Mouse (Mus musculus): ENCODE results near the gene Nxpe3.
"Not testable (repeated sequence)": the region's sequence is repeated elsewhere in the genome, so short reads cannot be mapped to it uniquely, and the experiment has no call there.

DNA sequence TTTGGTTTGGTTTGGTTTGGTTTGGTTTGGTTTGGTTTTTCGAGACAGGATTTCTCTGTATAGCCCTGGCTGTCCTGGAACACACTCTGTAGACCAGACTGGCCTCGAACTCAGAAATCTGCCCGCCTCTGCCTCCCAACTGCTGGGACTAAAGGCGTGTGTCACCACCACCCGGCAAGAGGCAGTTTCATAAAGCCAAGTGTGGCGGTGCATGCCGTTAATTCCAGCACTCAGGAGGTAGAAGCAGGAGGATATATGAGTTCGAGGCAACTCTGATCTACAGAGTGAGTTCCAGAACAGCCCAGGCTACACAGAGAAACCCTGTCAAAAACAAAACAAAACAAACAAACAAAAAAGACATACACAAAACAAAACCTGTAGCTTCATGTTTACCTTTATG, 57.4 kb downstream of the Nxpe3 start:
- not testable (repeated sequence) for TF ChIP-seq POLR2A (IDR thresholded peaks at IDR 0.05; ENCODE audit: low read depth, low read length); CTCF (conservative IDR thresholded peaks at IDR 0.05; ENCODE audit: insufficient read depth, insufficient read length, low read depth, low read length)
